In the genomic region with DNA sequence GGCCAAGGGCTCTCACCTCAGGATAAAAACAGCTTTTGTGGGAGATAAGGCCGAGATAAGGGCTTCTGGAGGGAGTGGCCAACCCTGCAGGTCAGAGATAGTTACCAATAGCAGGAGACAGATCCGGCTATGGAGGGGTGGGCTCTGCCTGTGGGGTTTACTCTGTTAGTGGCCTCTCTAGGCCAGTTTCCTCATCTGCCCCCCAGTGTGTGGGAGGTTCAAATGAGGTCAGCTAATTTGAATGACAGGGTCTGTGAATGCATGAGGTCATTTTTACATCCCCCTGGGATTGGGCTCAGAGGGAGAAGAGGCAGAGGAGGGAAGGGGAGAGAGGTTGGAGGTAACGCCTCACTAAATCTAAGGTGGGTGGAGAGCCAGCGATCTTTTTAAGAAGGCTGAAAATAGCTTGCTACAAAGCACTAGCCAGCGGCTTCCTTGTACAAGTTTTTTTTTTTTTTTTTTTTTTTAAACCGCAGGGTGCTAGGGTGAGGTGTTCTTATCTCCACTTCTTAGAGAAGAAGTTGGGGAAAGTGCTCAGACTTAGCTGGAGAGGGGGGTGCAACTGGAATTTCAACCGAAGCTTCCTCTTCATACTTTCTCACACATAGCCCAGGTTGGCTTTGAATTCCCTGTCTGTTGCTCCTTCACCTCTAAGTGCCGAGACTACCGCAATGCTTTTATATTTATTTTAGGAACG, we compare ENCODE assay signal across 7 mouse cellular contexts. TPM values are rescaled to one million over a fixed set of nuclear protein-coding genes. Genes with fewer than 3 reads are reported as not detected.
DNase-seq lines count a peak whose midpoint lies in the region; ATAC-seq and TF ChIP-seq lines count a peak whose summit lies in the region.

No protein-coding gene starts in this region.

- H3K9me3 ChIP-seq in neural tube, embryonic 11.5 days (ENCODE audit: control insufficient read depth, low read length): no peaks in the 10 kb centered on the region
- H3K9me3 ChIP-seq in forebrain, postnatal 0 days (ENCODE audit: low read length): no peaks in the 10 kb centered on the region
- no peaks in the 10 kb centered on the region for H3K9me3 ChIP-seq in liver, embryonic 16.5 days (replicated peaks; ENCODE audit: control insufficient read depth, low read length)

- peak; percentile 40 for ATAC-seq in neural tube, embryonic 11.5 days (ENCODE audit: insufficient read depth, low FRiP score, low TSS enrichment)
- no peak; the same call in 1 of the 2 replicates for ATAC-seq in forebrain, postnatal 0 days
- peak; percentile 39; the same call in 1 of the 2 replicates for ATAC-seq in liver, embryonic 16.5 days (ENCODE audit: low read depth)

- peak overlapping the region; percentile 12; the same call in 1 of the 2 replicates for H3K4me3 ChIP-seq in neural tube, embryonic 11.5 days (ENCODE audit: low read depth, low read length)
- H3K4me3 ChIP-seq in forebrain, postnatal 0 days (ENCODE audit: low read depth, low read length): peak overlapping the region; percentile 26
- H3K4me3 ChIP-seq in liver, embryonic 16.5 days (ENCODE audit: low read depth, low read length): peak overlapping the region; percentile 23

- H3K9ac ChIP-seq in neural tube, embryonic 11.5 days (ENCODE audit: low read length): no peak overlapping the region
- H3K9ac ChIP-seq in forebrain, postnatal 0 days: peak overlapping the region; percentile 18; the same call in 1 of the 2 replicates
- H3K9ac ChIP-seq in liver, embryonic 16.5 days (ENCODE audit: low read depth, low read length): no peak overlapping the region

- no peaks in the 10 kb centered on the region for H3K27me3 ChIP-seq in neural tube, embryonic 11.5 days (ENCODE audit: control insufficient read depth, insufficient read depth, low read length)
- no peaks in the 10 kb centered on the region for H3K27me3 ChIP-seq in forebrain, postnatal 0 days (ENCODE audit: insufficient read depth, low read length)
- peaks cover 7% of the 10 kb centered on the region; the same call in 1 of the 2 replicates for H3K27me3 ChIP-seq in liver, embryonic 16.5 days (ENCODE audit: control insufficient read depth, insufficient read depth, low read depth, low read length)

- 3% methylated on average over 10 of the region's 10 CpGs for WGBS in neural tube, embryonic 11.5 days
- WGBS in forebrain, postnatal 0 days: 10% methylated on average over 10 of the region's 10 CpGs
- 3% methylated on average over 10 of the region's 10 CpGs for WGBS in liver, embryonic 16.5 days (ENCODE audit: insufficient replicate concordance)

- no peak for DNase-seq in neural tube, embryonic 11.5 days (ENCODE audit: low spot score)
- no peak for DNase-seq in neural tube, embryonic 10.5 days (ENCODE audit: extremely low spot score, low spot score)
- DNase-seq in forebrain, postnatal 0 days: no peak
- no peak for DNase-seq in cerebellum, adult 11-12 months
- no peak for DNase-seq in frontal cortex, postnatal 14 days (ENCODE audit: low spot score in 2 of 2)
- no peak for DNase-seq in lung, postnatal 4 days

- no peaks in the 10 kb centered on the region for H3K36me3 ChIP-seq in neural tube, embryonic 11.5 days (ENCODE audit: control insufficient read depth, insufficient read depth, low read length)
- no peaks in the 10 kb centered on the region for H3K36me3 ChIP-seq in forebrain, postnatal 0 days (ENCODE audit: insufficient read depth)
- no peaks in the 10 kb centered on the region for H3K36me3 ChIP-seq in liver, embryonic 16.5 days (ENCODE audit: control insufficient read depth, insufficient read depth)

- peak overlapping the region; percentile 34 for H3K4me2 ChIP-seq in neural tube, embryonic 11.5 days (ENCODE audit: low read depth)
- H3K4me2 ChIP-seq in forebrain, postnatal 0 days (ENCODE audit: low read depth): peak overlapping the region; percentile 44
- H3K4me2 ChIP-seq in liver, embryonic 16.5 days (ENCODE audit: low read depth, low read length): peak overlapping the region; percentile 52

- no peak overlapping the region for H3K27ac ChIP-seq in neural tube, embryonic 11.5 days (ENCODE audit: low read depth, low read length)
- 0 out of 2 replicates have a peak overlapping the region, but pooled peaks have one; percentile 40 for H3K27ac ChIP-seq in forebrain, postnatal 0 days (ENCODE audit: low read depth, low read length)
- no peak overlapping the region for H3K27ac ChIP-seq in liver, embryonic 16.5 days (ENCODE audit: low read length)

- TF ChIP-seq CTCF in forebrain, postnatal 0 days (IDR thresholded peaks at IDR 0.05; ENCODE audit: low read depth): no peak

- H3K4me1 ChIP-seq in neural tube, embryonic 11.5 days (ENCODE audit: control insufficient read depth, insufficient read depth, low read length): peaks cover 14% of the 10 kb centered on the region
- H3K4me1 ChIP-seq in forebrain, postnatal 0 days (ENCODE audit: insufficient read depth): peaks cover 11% of the 10 kb centered on the region
- H3K4me1 ChIP-seq in liver, embryonic 16.5 days (ENCODE audit: control insufficient read depth, low read depth, low read length): peaks cover 5% of the 10 kb centered on the region

RNA-seq across cellular contexts. Expression of gene Wwc1, which starts 20.4 kb away (rescaled TPM):
- 6.5 and 7.1 TPM in 2 replicates for polyA plus RNA-seq in neural tube, embryonic 11.5 days (2014; fragmentation: Nextera tagmentation; extraction: Ambion mirVana)
- total RNA-seq in forebrain, postnatal 0 days (2014; rRNA removed): 21.1 and 21.2 TPM in 2 replicates
- polyA plus RNA-seq in forebrain, postnatal 0 days (2015; fragmentation: Nextera tagmentation; extraction: Ambion mirVana): 13.2 and 13.8 TPM in 2 replicates
- 0.98 and 1.1 TPM in 2 replicates for polyA plus RNA-seq in liver, embryonic 16.5 days (2015; fragmentation: Nextera tagmentation; extraction: Ambion mirVana)
